Mouse (Mus musculus): ENCODE results near the gene Btbd8. TPM values are rescaled to one million over a fixed set of nuclear protein-coding genes. Genes with fewer than 3 reads are reported as not detected.

The Btbd8 gene
- polyA plus RNA-seq, 1 experiment, result 1.2 TPM

DNA sequence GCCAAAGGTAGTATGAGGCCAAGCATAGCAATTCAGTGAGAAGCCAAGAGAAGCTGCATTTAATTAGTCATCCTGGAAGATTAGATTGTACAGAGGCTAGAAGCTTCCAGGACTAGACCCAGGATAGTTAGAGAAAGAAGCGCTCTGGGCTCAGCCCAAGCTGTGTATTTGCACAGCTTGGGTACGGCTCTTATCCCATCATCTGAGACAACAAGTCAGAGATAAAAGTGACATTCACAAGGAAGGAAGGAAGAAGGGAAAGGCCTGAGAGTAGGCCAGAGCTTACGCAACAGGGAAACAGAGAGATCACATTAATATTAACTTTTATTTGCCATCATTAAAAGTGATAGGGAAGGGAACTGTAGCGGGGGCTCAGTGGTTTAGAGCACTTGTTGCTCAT is 10.2 kb downstream of the Btbd8 start:
- no peak overlapping the region for H3K4me3 ChIP-seq (replicated peaks; ENCODE audit: extremely low read depth, low read depth, low read length)
- 73% methylated on average over 4 of the region's 4 CpGs for WGBS
- H3K4me1 ChIP-seq (ENCODE audit: control insufficient read depth, insufficient read depth, low read length), result no peaks in the 10 kb centered on the region
- DNase-seq, result no peak
- TF ChIP-seq CTCF (IDR thresholded peaks at IDR 0.05; ENCODE audit: insufficient read depth, low read length) (no peak), POLR2A (IDR thresholded peaks at IDR 0.05; ENCODE audit: borderline replicate concordance, extremely low read depth, low read depth, low read length) (no peak)

DNA sequence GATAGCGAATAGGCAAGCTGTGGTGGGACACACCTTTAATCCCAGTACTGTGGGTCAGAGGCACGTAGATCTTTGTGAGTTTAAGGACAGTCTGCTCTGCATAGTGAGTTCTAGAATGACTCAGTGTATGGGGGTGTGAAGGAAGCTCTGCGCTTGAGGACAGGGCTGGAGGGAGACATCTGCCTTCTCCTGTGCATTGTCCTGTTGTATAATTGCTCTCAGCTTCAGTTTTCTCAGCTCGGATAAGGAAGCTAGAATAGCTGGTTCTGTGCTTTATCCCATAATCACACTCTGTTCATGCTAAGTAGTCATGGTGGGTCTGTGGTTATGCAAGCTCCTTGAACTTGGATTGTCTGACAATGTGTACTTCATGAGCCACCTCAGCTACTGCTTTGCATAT is 11.0 kb downstream of the Btbd8 start:
- TF ChIP-seq POLR2A (IDR thresholded peaks at IDR 0.05; ENCODE audit: borderline replicate concordance, extremely low read depth, low read depth, low read length), result no peak
- no peak for TF ChIP-seq CTCF (IDR thresholded peaks at IDR 0.05; ENCODE audit: insufficient read depth, low read length)
- no peak for DNase-seq

DNA sequence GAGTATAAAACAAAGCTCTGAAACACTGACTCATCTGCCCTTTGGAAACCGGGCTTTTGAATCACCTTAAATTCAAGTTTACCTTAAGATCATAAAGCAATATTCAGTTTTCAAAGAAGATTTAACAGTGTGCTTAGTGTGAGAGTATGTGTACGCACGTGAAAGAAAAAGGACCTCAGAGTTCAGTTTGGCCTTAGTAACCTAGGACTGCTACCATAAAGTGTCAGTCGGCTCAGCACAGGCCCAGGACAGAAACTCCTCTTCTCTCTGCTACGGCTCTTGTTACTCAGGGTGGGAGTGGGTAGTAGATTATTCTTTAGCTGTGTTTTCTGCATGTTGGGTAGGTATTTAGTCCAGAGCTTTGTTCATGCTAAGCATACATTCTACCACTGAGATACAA is 11.8 kb downstream of the Btbd8 start:
- TF ChIP-seq CTCF (IDR thresholded peaks at IDR 0.05; ENCODE audit: insufficient read depth, low read length), result no peak
- no peak for TF ChIP-seq POLR2A (IDR thresholded peaks at IDR 0.05; ENCODE audit: borderline replicate concordance, extremely low read depth, low read depth, low read length)
- Histone ChIP-seq H3K4me1 (ENCODE audit: control insufficient read depth, insufficient read depth, low read length) (no peaks in the 10 kb centered on the region), H3K4me3 (replicated peaks; ENCODE audit: extremely low read depth, low read depth, low read length) (no peak overlapping the region)
- no peak for DNase-seq
- 90% methylated on average over 5 of the region's 5 CpGs for WGBS

More for the DNA sequence above, 11.0 kb downstream of the Btbd8 start:
- WGBS, result 91% methylated on average over 4 of the region's 4 CpGs
- no peak overlapping the region for H3K4me3 ChIP-seq (replicated peaks; ENCODE audit: extremely low read depth, low read depth, low read length)
- no peaks in the 10 kb centered on the region for H3K4me1 ChIP-seq (ENCODE audit: control insufficient read depth, insufficient read depth, low read length)

DNA sequence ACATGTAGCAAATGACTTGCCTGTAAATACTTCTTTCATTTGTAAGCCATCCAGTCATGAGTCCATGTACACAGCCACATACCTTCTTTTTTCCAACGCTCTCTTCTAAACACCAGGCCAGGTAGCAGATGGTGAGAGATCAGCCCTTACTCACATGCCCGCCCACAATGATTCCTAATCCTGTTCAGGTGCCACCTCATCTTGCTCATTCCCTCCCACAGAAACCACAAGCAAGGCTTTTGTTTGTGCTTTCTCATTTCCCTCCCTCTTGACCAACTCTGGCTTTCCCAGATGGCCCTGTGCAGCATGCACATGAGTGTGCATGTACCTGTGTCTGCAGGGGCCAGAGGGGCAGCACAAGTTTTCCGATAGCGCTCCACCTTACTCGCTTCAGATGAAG is 12.5 kb downstream of the Btbd8 start:
- TF ChIP-seq CTCF (IDR thresholded peaks at IDR 0.05; ENCODE audit: insufficient read depth, low read length) (no peak), POLR2A (IDR thresholded peaks at IDR 0.05; ENCODE audit: borderline replicate concordance, extremely low read depth, low read depth, low read length) (no peak)
- DNase-seq, result no peak
- Histone ChIP-seq H3K4me3 (replicated peaks; ENCODE audit: extremely low read depth, low read depth, low read length) (no peak overlapping the region), H3K4me1 (ENCODE audit: control insufficient read depth, insufficient read depth, low read length) (no peaks in the 10 kb centered on the region)
- WGBS, result 93% methylated on average over 5 of the region's 5 CpGs

DNA sequence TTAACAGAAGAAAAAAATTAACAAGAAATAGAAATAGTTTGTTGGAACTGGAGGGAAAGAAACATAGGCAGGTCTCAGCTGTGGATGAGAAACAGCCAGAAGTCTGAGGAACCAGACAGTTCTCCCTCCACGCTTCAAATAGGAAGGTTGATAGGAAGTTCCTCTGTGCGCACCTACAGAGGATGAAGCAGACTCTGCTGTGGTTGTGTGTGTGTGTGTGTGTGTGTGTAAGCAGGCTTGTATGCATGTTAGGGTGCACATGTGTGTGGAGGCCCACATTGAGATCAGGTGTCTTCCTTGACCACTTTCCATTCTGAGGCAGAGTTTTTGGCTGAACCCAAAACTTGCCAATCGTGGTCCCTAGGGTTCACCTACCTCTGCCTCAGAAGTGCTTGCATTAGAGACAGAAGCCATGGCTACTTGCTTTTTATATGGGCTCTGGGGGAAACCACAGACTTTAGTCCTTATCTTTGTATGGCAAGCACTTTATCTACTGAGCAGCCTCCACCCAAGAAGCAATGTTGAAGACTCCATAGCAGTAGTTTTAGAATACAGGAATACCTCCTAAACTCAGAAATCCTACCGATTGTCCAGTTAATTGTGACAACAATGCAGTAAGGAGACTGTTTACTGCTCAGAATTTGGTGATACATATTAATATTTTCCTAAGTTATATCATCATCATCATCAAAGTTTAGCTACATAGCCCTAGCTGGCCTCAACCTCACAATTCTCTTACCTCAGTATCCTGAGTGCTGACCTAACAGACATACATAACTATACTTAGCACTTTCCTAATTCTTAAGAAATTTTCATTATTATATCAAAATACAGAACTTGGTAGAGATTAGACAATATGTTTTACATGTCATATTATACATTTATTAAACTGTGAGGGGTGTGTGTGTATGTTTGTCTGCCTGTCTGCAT is 24.6 kb downstream of the Btbd8 start:
- Histone ChIP-seq H3K4me1 (ENCODE audit: control insufficient read depth, insufficient read depth, low read length) (no peaks in the 10 kb centered on the region), H3K4me3 (replicated peaks; ENCODE audit: extremely low read depth, low read depth, low read length) (no peak overlapping the region)
- no peak for DNase-seq
- 92% methylated on average over 4 of the region's 4 CpGs for WGBS
- TF ChIP-seq CTCF (IDR thresholded peaks at IDR 0.05; ENCODE audit: insufficient read depth, low read length), result no peak

DNA sequence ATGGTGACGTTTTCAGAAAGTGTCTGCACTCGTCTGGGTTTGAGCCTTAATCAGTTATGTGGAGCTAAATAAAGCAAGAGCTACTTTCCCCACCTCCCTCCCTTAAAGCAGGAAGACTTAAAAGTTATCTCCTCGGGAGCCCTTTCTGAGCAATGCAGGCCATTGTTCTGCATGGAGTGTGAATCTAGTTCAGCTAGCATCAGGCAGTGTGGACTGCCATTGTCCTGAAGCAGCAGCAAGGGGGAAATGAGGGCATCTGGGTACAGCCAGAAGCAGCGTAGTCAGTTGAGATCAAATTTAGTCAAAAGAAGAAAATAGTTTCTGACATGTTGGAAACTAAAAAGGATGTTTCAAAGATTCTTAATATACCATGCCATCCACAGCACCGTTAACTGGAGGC is 28.7 kb downstream of the Btbd8 start:
- 63% methylated on average over 5 of the region's 5 CpGs for WGBS
- no peak for TF ChIP-seq POLR2A (IDR thresholded peaks at IDR 0.05; ENCODE audit: borderline replicate concordance, extremely low read depth, low read depth, low read length)
- TF ChIP-seq CTCF (IDR thresholded peaks at IDR 0.05; ENCODE audit: insufficient read depth, low read length), result no peak
- no peak overlapping the region for H3K4me3 ChIP-seq (replicated peaks; ENCODE audit: extremely low read depth, low read depth, low read length)
- no peak for DNase-seq
- H3K4me1 ChIP-seq (ENCODE audit: control insufficient read depth, insufficient read depth, low read length), result no peaks in the 10 kb centered on the region

DNA sequence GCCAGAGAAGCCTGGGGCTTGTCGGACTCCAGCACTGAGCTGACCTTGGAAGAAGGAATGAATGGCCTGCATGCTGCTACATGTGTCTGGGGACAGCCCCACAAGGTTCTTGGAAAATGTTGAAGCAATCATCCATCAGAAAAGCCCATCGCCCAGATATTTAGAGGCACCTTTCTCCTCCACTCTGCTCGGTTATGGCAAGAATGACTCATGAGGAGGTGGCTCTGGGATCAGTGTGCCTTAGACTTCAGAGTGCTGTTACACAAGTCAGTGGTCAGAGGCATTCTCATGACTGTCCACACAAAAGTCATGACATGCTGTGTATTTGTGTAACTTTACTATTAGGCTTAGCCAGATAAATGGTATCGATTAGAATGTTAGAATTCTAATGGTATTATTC is 29.3 kb downstream of the Btbd8 start:
- no peak for DNase-seq
- Histone ChIP-seq H3K4me1 (ENCODE audit: control insufficient read depth, insufficient read depth, low read length) (no peaks in the 10 kb centered on the region), H3K4me3 (replicated peaks; ENCODE audit: extremely low read depth, low read depth, low read length) (no peak overlapping the region)
- TF ChIP-seq CTCF (IDR thresholded peaks at IDR 0.05; ENCODE audit: insufficient read depth, low read length) (no peak), POLR2A (IDR thresholded peaks at IDR 0.05; ENCODE audit: borderline replicate concordance, extremely low read depth, low read depth, low read length) (no peak)
- WGBS, result 86% methylated on average over 4 of the region's 4 CpGs

DNA sequence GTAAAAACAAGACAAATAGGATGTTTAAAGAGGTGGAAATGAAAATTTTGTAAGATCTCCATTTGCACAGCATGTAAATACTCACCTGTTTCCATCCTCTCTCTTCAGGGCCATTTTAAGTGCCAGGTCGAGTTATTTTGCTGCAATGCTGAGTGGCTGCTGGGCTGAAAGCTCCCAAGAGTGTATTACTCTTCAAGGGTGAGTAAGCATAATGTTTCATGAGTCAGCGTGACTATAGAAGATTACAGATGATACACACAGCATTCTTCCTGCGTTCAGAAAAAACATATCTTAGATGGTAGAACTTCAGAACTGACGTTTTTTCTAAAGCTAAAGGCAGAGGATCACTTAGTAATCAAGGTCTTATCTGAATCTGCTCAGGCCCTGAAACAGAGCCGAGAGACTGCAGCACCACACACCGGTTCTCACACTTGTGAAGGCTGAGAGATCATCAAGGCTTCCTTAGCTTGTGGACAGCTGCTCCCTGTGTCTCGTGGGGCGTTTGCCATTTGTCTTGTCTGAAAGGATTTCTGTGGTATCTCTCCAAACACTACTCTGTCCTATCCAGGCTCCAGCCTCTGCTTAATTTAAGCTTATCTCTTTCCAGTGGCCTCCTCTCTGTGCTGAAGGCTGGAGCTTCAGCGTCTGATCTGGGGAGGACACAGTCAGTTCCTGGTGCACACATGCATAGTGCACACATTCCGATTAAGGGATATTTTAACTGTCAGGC is 33.0 kb downstream of the Btbd8 start:
- no peak for DNase-seq
- H3K4me3 ChIP-seq (replicated peaks; ENCODE audit: extremely low read depth, low read depth, low read length), result no peak overlapping the region
- TF ChIP-seq CTCF (IDR thresholded peaks at IDR 0.05; ENCODE audit: insufficient read depth, low read length), result no peak
- TF ChIP-seq POLR2A (IDR thresholded peaks at IDR 0.05; ENCODE audit: borderline replicate concordance, extremely low read depth, low read depth, low read length), result no peak
- H3K4me1 ChIP-seq (ENCODE audit: control insufficient read depth, insufficient read depth, low read length), result no peaks in the 10 kb centered on the region
- 68% methylated on average over 10 of the region's 10 CpGs for WGBS

DNA sequence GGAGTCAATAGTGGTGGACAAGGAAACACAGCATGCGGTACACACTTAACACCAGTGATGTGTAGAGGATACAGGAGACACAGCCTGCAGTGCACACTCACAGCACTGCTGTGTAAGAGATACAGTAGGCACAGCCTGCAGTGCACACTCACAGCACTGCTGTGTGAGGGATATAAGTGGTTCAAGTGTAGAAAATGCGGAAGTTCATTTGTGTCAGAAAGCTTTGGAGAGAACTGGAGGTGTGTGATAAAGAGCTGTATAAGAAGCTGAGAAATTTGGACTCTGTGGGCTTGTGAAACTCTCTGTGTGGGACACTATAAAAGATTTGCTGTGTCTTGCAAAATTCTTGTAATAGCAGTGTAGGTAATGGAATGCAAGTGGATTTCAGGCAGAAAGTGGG is 42.4 kb downstream of the Btbd8 start:
- TF ChIP-seq POLR2A (IDR thresholded peaks at IDR 0.05; ENCODE audit: borderline replicate concordance, extremely low read depth, low read depth, low read length), result no peak
- no peak for TF ChIP-seq CTCF (IDR thresholded peaks at IDR 0.05; ENCODE audit: insufficient read depth, low read length)
- no peaks in the 10 kb centered on the region for H3K4me1 ChIP-seq (ENCODE audit: control insufficient read depth, insufficient read depth, low read length)
- H3K4me3 ChIP-seq (replicated peaks; ENCODE audit: extremely low read depth, low read depth, low read length), result no peak overlapping the region
- 85% methylated on average over 2 of the region's 2 CpGs for WGBS
- DNase-seq, result no peak

DNA sequence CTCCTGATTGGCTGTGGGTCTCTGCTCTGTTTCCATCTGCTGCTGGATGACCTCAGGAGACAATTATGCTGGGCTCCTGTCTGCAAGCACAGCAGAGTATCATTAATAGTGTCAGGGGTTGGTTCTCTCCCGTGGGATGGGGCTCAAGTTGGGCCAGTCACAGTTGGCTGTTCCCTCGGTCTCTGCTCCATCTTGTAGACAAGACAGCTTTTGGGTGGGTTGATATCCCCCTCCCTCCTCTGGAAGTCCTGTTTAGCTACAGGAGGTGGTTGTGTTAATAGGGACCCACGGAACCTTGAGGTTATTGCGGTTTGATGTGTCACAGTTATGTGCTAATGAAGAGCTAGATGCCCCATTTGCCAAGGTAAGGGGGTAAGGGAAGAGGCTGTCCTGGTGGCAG is 51.2 kb downstream of the Btbd8 start:
- 70% methylated on average over 4 of the region's 4 CpGs for WGBS
- Histone ChIP-seq H3K4me3 (replicated peaks; ENCODE audit: extremely low read depth, low read depth, low read length) (no peak overlapping the region), H3K4me1 (ENCODE audit: control insufficient read depth, insufficient read depth, low read length) (no peaks in the 10 kb centered on the region)
- no peak for DNase-seq
- no peak for TF ChIP-seq POLR2A (IDR thresholded peaks at IDR 0.05; ENCODE audit: borderline replicate concordance, extremely low read depth, low read depth, low read length)
- no peak for TF ChIP-seq CTCF (IDR thresholded peaks at IDR 0.05; ENCODE audit: insufficient read depth, low read length)
